Mouse (Mus musculus) spleen, postnatal 10 days (tissue): ENCODE data around the gene Thrb.

Source experiments
- DNase-seq, 2 experiments: peaks; one replicate each; pipeline ENCODE4 v3.0.0; 2021 to 2022; ENCODE audit warnings: low spot score in 2 of 2

Gene Thrb

GRCm38 (mm10) chr14:18031941-18032340 lies 371.9 kb downstream of the Thrb start:
- no peak for DNase-seq

GRCm38 (mm10) chr14:18036573-18036972 lies 376.5 kb downstream of the Thrb start:
- no peak for DNase-seq

GRCm38 (mm10) chr14:18062082-18062772 lies 402.2 kb downstream of the Thrb start:
- DNase-seq: no peak
